Mouse (Mus musculus) liver, postnatal 0 days (tissue): ENCODE results near the gene Phf24. TPM values are rescaled to one million over a fixed set of nuclear protein-coding genes. Genes with fewer than 3 reads are reported as not detected.

ENCODE experiments used
- ATAC-seq: fragments of 200-750 bp; cut with Nextera tagmentation; 2 replicates; pipeline ENCODE4 v1.8.0; 2017; ENCODE audit warnings: mild to moderate bottlenecking, moderate library complexity
- DNase-seq: peaks from one replicate; pipeline ENCODE4 v3.0.0-alpha.2; 2016
- H3K27ac ChIP-seq: fragments of 300-500 bp; sonication (generic); 2 replicates; pipeline ENCODE4 v1.5.1; 2014; ENCODE audit warnings: antibody characterized with exemption, moderate library complexity, mild to moderate bottlenecking, low read depth
- H3K27me3 ChIP-seq: fragments of 300-500 bp; sonication (generic); 2 replicates; pipeline ENCODE4 v1.6.1; 2014; ENCODE audit warnings: low read length, control low read depth, mixed read lengths; ENCODE audit not compliant: insufficient read depth
- H3K36me3 ChIP-seq: fragments of 300-500 bp; sonication (generic); replicated peaks from 2 replicates; pipeline ENCODE4 v1.6.1; 2014; ENCODE audit warnings: mild to moderate bottlenecking, control low read depth, low read length, moderate library complexity, mixed read lengths; ENCODE audit not compliant: insufficient read depth
- H3K4me1 ChIP-seq: fragments of 300-500 bp; sonication (generic); 2 replicates; pipeline ENCODE4 v1.6.1; 2014; ENCODE audit warnings: antibody characterized with exemption, mild to moderate bottlenecking, control low read depth; ENCODE audit not compliant: insufficient read depth
- H3K4me2 ChIP-seq: fragments of 300-500 bp; sonication (generic); 2 replicates; pipeline ENCODE4 v1.6.1; 2014; ENCODE audit warnings: low read depth, mild to moderate bottlenecking, low read length, moderate library complexity, mixed read lengths
- H3K4me3 ChIP-seq: fragments of 300-500 bp; sonication (generic); 2 replicates; pipeline ENCODE4 v1.5.1; 2014; ENCODE audit warnings: low read depth, low read length
- H3K9ac ChIP-seq: fragments of 300-500 bp; sonication (generic); replicated peaks from 2 replicates; pipeline ENCODE4 v1.6.1; 2014; ENCODE audit warnings: mild to moderate bottlenecking, moderate library complexity
- H3K9me3 ChIP-seq: fragments of 300-500 bp; sonication (generic); 2 replicates; pipeline ENCODE4 v1.6.1; 2016; ENCODE audit warnings: mild to moderate bottlenecking, control low read depth, low read length, mixed read lengths
- CTCF ChIP-seq: sonication (generic); IDR thresholded peaks from 2 replicates; pipeline ENCODE4 v1.5.1; 2016; ENCODE audit warnings: antibody characterized with exemption, low read depth
- EP300 ChIP-seq: IDR thresholded peaks from 2 replicates; pipeline ENCODE4 v1.6.1; 2016; ENCODE audit warnings: antibody characterized with exemption, low read depth, mild to moderate bottlenecking
- WGBS: fragments of 180-500 bp; shearing (Covaris S2); extraction: QIAGEN DNeasy Blood & Tissue Kit; methylation state at CpG from one replicate; pipeline ENCODE4 v1.1.7; 2014; ENCODE audit not compliant: insufficient replicate concordance; 5-methylcytosine and 5-hydroxymethylcytosine counted together
- polyA plus RNA-seq: library from polyadenylated mRNA; unstranded; fragments of >200 nt; fragmentation: Nextera tagmentation; extraction: Ambion mirVana; gene quantifications from 2 replicates; pipeline ENCODE4 v1.2.1, GENCODE M21; 2015

Gene Phf24
- polyA plus RNA-seq, 1 experiment from 2014 or later = 0.12 TPM

DNA sequence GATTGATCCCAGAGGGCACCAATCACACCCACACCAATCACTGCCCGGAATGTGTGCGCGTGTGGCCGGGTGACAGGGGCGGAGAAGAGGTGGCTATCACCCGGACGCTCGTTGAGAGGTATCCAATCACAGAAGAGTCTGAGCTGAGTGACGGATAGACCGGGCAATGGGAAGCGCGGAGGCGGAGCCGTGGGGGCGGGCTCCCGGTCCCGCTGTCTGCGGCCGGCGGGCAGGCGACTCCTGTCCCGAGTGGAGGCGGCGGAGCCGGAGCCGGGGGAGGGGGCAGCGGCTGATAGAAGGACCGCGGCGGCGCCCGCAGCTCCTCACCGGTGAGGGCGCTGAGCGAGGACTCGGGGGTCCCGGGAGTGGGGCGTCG, 33.2 kb downstream of the Phf24 start, which contains the start of gene Dnajb5:
TSS of gene Dnajb5 (plus strand) at position 139 of the 376 bp plus-strand sequence.
- Histone ChIP-seq H3K9me3 (no peaks in the 10 kb centered on the region), H3K4me3 (peak within 1 kb of the TSS; percentile 74), H3K4me2 (peak within 1 kb of the TSS; percentile 91), H3K36me3 (no peaks in the 10 kb centered on the region), H3K27ac (peak within 1 kb of the TSS; percentile 94), H3K9ac (peak within 1 kb of the TSS; percentile 86), H3K4me1 (peaks cover 10% of the 10 kb centered on the region), H3K27me3 (peaks cover 21% of the 10 kb centered on the region)
- ATAC-seq (peak; percentile 97), DNase-seq (peak; percentile 93)
- 0% methylated on average over 36 of the region's 39 CpGs for WGBS
- peak; percentile 48 for TF ChIP-seq EP300
- no peak for TF ChIP-seq CTCF

DNA sequence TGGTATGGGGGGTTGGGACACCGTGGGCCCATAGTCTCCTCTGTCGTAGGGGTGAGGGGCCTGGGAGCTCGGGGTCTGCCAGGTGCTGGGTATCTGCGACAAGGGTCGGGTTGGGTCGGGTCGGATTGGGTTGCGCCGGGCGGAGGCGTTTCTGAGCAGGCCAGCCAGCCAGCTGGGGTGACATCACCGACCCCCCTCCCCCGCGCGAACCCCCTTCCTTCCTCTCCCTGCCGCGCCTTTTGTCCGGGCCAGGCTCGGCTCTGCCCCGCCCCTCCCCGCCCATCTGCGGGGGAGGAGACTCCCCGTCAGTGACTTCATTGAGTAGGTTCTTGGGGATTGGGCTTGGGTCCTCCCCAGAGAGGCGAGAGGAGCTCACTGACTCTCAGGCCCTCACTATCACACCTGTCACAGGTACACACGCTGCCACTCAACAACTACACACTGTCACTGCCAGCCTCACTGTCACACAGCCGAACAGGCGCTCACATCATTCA, 33.7 kb downstream of the Phf24 start:
- H3K27me3 ChIP-seq = peaks cover 21% of the 10 kb centered on the region
- H3K4me2 ChIP-seq = peak overlapping the region; percentile 91
- H3K4me3 ChIP-seq = peak overlapping the region; percentile 74
- peak overlapping the region; percentile 86 for H3K9ac ChIP-seq
- peak; percentile 89 for DNase-seq
- no peaks in the 10 kb centered on the region for H3K36me3 ChIP-seq
- ATAC-seq = peak; percentile 73
- no peaks in the 10 kb centered on the region for H3K9me3 ChIP-seq
- H3K27ac ChIP-seq = peak overlapping the region; percentile 94
- 5% methylated on average over 11 of the region's 27 CpGs for WGBS
- no peak for TF ChIP-seq EP300
- no peak for TF ChIP-seq CTCF
- peaks cover 10% of the 10 kb centered on the region for H3K4me1 ChIP-seq

DNA sequence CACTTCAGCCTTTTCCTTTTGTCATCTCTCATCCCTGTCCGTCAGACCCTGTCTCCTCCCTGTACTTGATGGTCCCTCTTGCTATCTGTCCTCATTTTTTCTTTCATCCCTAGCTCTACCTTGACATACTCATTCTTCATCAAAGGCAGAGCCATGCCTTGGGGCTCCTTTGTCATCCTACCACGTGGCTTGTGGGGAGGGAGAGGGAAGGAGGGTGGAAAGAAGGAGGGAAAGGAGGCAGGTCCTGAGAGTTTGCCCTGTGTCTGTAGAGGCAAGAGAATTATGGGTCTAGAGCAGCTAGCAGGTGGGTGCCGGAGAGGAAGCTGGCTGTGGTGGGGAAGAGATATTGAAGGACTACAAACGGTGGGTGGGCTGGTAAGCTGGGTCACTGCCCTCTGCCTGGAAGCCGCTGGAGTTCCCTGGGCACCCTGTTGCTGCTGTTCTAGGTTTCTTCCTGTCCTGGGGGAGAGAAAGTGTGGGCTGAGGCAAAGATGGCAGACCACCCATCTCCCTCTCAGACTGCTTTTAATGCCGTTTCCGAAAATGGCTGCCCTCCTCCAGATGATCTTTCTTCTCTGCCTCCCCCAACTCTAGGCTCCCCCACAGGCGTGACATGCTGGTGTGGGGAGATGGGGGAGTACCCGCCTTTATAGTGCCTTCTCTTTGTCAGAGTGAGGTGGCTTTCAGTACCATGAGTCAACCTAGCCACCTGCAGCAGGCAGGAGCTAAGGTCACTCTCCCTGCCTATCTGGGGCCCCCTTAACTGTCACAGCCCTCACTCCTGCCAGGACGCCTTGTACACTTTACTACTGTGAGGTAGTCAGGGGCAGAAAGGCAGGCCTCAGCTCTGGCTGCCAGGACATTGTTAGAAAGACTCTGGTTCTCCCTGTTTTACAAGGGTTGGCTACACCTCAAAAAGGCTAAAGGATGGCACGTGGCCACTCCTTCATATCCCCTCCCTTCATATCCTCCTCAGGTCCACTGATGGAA, 35.0 kb downstream of the Phf24 start:
- H3K36me3 ChIP-seq = peaks cover under 1% of the 10 kb centered on the region; the same call in 1 of the 2 replicates
- DNase-seq (no peak), ATAC-seq (no peak)
- 56% methylated on average over 11 of the region's 11 CpGs for WGBS
- H3K9me3 ChIP-seq = no peaks in the 10 kb centered on the region
- H3K4me1 ChIP-seq = peaks cover 10% of the 10 kb centered on the region
- no peak overlapping the region for H3K9ac ChIP-seq
- no peak overlapping the region for H3K27ac ChIP-seq
- H3K4me3 ChIP-seq = no peak overlapping the region
- no peak overlapping the region for H3K4me2 ChIP-seq
- TF ChIP-seq EP300 (no peak), CTCF (no peak)
- H3K27me3 ChIP-seq = peaks cover 19% of the 10 kb centered on the region

DNA sequence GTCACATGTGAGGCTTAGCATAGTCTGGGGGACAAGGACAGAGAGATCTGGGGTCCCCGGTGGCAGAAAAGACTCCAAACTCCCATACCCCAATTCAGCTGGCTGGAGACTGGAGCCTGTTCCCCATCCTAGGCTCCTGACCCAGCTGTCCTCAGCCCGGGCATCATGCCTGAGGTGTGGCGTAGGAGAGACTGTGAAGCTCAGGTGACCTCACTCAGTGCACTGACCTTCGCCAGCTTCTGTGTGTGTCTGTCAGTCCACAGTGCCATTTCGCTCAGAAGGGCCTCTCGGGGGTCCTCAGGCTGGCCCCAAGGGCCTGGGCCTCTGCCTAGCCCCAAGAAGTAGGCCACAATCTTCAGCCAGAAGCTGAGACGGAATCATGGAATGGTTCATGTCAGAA, 36.1 kb downstream of the Phf24 start:
- ATAC-seq = no peak
- Histone ChIP-seq H3K36me3 (peaks cover 6% of the 10 kb centered on the region), H3K27ac (no peak overlapping the region), H3K27me3 (peaks cover 11% of the 10 kb centered on the region), H3K4me1 (peaks cover 10% of the 10 kb centered on the region), H3K4me2 (no peak overlapping the region), H3K9ac (no peak overlapping the region), H3K9me3 (no peaks in the 10 kb centered on the region), H3K4me3 (no peak overlapping the region)
- DNase-seq = no peak
- 83% methylated on average over 7 of the region's 7 CpGs for WGBS
- no peak for TF ChIP-seq EP300
- TF ChIP-seq CTCF = no peak

DNA sequence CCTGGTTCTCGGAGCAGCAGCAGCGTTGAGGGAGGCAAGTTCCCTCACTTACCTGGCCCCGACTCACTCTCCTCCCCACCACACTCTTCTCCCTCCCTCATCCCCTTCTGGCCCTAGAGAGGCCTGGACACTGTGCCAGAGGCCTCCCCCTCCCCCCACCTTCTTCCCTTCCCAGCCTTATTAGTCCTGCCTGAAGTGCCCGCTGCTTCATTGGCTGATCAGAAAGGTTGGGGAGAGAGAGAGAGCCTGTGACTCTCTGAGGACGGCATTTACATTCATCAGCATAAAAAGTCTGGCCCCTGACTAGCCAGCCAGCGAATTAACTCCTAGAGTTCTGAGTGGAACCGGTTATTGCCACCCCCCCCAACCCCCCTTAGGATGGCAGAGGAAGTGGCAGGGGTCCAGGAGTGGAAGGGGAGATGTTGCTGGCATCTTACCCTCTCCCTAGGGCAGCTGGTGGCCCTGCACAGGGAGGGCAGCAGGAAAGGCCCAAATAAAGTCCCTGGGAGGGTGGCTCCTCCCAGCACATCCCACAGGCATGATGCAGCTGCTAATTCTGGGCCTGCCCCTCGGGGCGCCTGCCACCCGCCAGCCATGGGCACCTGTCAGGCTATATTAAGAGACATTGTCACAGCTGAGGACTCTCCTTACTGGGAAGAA, 37.1 kb downstream of the Phf24 start:
- TF ChIP-seq CTCF (no peak), EP300 (no peak)
- ATAC-seq (no peak), DNase-seq (no peak)
- Histone ChIP-seq H3K9me3 (no peaks in the 10 kb centered on the region), H3K27me3 (peaks cover 3% of the 10 kb centered on the region; the same call in 1 of the 2 replicates), H3K36me3 (peaks cover 9% of the 10 kb centered on the region), H3K4me1 (peaks cover 10% of the 10 kb centered on the region), H3K4me2 (no peak overlapping the region), H3K4me3 (no peak overlapping the region), H3K27ac (no peak overlapping the region), H3K9ac (no peak overlapping the region)
- 57% methylated on average over 9 of the region's 10 CpGs for WGBS

DNA sequence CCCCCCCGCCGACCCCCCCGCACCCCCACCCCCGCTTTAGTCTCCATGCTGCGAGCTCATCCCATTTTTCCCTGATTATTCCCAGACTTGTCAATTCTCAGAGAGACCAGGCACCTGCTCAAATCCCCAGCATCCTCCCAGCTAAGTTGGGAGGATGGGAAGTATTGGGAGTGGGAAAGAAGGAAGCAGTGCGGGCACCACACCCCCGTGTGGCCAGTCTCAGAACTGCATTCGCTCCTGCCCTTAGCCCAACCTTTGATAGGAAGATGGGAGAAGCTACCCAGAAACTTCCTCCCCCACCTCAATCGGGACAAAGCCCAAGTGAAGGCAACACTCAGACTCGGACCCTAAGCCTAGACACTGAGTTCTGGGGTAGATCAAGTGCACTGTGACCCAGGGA, 37.8 kb downstream of the Phf24 start:
- 8% methylated on average over 10 of the region's 10 CpGs for WGBS
- DNase-seq = peak; percentile 76
- no peak overlapping the region for H3K27ac ChIP-seq

More for the DNA sequence above, 37.8 kb downstream of the Phf24 start:
- H3K4me1 ChIP-seq = peaks cover 6% of the 10 kb centered on the region
- no peak overlapping the region for H3K4me2 ChIP-seq
- H3K4me3 ChIP-seq = no peak overlapping the region
- peak; percentile 91 for TF ChIP-seq CTCF
- no peak for TF ChIP-seq EP300
- 0 out of 2 replicates have a peak, but pooled peaks cover 2% of the 10 kb centered on the region for H3K27me3 ChIP-seq
- ATAC-seq = no peak
- H3K9ac ChIP-seq = no peak overlapping the region
- peaks cover 9% of the 10 kb centered on the region for H3K36me3 ChIP-seq
- no peaks in the 10 kb centered on the region for H3K9me3 ChIP-seq
